Mouse (Mus musculus) ovary, adult 18-20 months (tissue): ENCODE results near the gene Clec2g.
"Not testable (repeated sequence)": the region's sequence is repeated elsewhere in the genome, so short reads cannot be mapped to it uniquely, and the experiment has no call there.

ENCODE experiments used
- DNase-seq: peaks from one replicate; pipeline ENCODE4 v3.0.0; 2022; ENCODE audit warnings: low spot score, mixed read lengths

Gene Clec2g

GRCm38 (mm10) chr6:128934081-128934480 lies at the start of gene Clec2g:
Gene Clec2g, plus strand, starts transcription at chr6:128934381.
- not testable (repeated sequence) for DNase-seq

- DNase-seq, result not testable (repeated sequence)
Measured at GRCm38 (mm10) chr6:128887091-128887790, 46.9 kb upstream of the Clec2g start, which contains the start of gene Clec2i. Gene Clec2i, plus strand, starts transcription at chr6:128887588.

- no peak for DNase-seq
Measured at GRCm38 (mm10) chr6:128888834-128889233, 45.3 kb upstream of the Clec2g start.

GRCm38 (mm10) chr6:128890948-128891355 lies 43.2 kb upstream of the Clec2g start, which contains the start of gene BC035044:
Gene BC035044, minus strand, starts transcription at chr6:128891126.
- no peak for DNase-seq

GRCm38 (mm10) chr6:128895404-128896001 lies 38.7 kb upstream of the Clec2g start:
- no peak for DNase-seq

- DNase-seq, result no peak
Measured at GRCm38 (mm10) chr6:128900044-128900443, 34.1 kb upstream of the Clec2g start.

- not testable (repeated sequence) for DNase-seq
Measured at GRCm38 (mm10) chr6:128900796-128901552, 33.2 kb upstream of the Clec2g start.

GRCm38 (mm10) chr6:128913598-128914254 lies 20.5 kb upstream of the Clec2g start:
- DNase-seq, result no peak

- DNase-seq, result no peak
Measured at GRCm38 (mm10) chr6:128917322-128917721, 16.9 kb upstream of the Clec2g start.

- no peak for DNase-seq
Measured at GRCm38 (mm10) chr6:128933050-128933449, 1.1 kb upstream of the Clec2g start.

- not testable (repeated sequence) for DNase-seq
Measured at GRCm38 (mm10) chr6:128935889-128936665, 1.9 kb downstream of the Clec2g start.

GRCm38 (mm10) chr6:128941646-128942421 lies 7.7 kb downstream of the Clec2g start:
- DNase-seq, result no peak

- no peak for DNase-seq
Measured at GRCm38 (mm10) chr6:128945564-128945963, 11.4 kb downstream of the Clec2g start.

- no peak for DNase-seq
Measured at GRCm38 (mm10) chr6:128961110-128961509, 26.9 kb downstream of the Clec2g start.

- DNase-seq, result not testable (repeated sequence)
Measured at GRCm38 (mm10) chr6:128962108-128962507, 27.9 kb downstream of the Clec2g start.

- no peak for DNase-seq
Measured at GRCm38 (mm10) chr6:128964519-128964918, 30.3 kb downstream of the Clec2g start.

- DNase-seq, result no peak
Measured at GRCm38 (mm10) chr6:128968463-128968862, 34.3 kb downstream of the Clec2g start.

GRCm38 (mm10) chr6:128969741-128970140 lies 35.6 kb downstream of the Clec2g start:
- no peak for DNase-seq

GRCm38 (mm10) chr6:128970508-128971393 lies 36.6 kb downstream of the Clec2g start:
- DNase-seq, result not testable (repeated sequence)
